Mouse (Mus musculus) subcutaneous adipose tissue, adult 2 months (tissue): ENCODE measurements around the gene A430005L14Rik. TPM values are rescaled to one million over a fixed set of nuclear protein-coding genes. Genes with fewer than 3 reads are reported as not detected.

Experiments used
- polyA plus RNA-seq: library from polyadenylated mRNA; depleted of rRNA; stranded (reverse); fragments of >200 nt; gene quantifications from 2 replicates; pipeline ENCODE4 v1.2.3, GENCODE M21; 2012; ENCODE audit warnings: low replicate concordance; rRNA removed

Gene A430005L14Rik
- 27.7 and 39.4 TPM in 2 replicates for polyA plus RNA-seq

GRCm38 (mm10) chr4:153956569-153957405, at the start of gene A430005L14Rik:
A430005L14Rik (plus strand) TSS chr4:153957237.

GRCm38 (mm10) chr4:153974431-153975291, 17.6 kb downstream of the A430005L14Rik start, which contains the start of the genes Dffb and Cep104:
Dffb (minus strand) TSS chr4:153975126.
Cep104 (plus strand) TSS chr4:153975194.

Other genes starting within 250 kb of the A430005L14Rik start
- 8.2 and 15.1 TPM in 2 replicates for gene Dffb, start 17.9 kb downstream of the A430005L14Rik start, polyA plus RNA-seq
- 16.2 and 18.6 TPM in 2 replicates for gene Cep104, start 18.0 kb downstream of the A430005L14Rik start, polyA plus RNA-seq
- 31.1 and 53.7 TPM in 2 replicates for gene Lrrc47, start 54.5 kb downstream of the A430005L14Rik start, polyA plus RNA-seq
- 114 and 165 TPM in 2 replicates for gene Smim1, start 69.0 kb downstream of the A430005L14Rik start, polyA plus RNA-seq
- gene Ccdc27, start 85.4 kb downstream of the A430005L14Rik start, polyA plus RNA-seq, result not detected in 2 replicates
- 0.06 TPM in 1 of 2 replicates, not detected in the other for gene Trp73, start 183.0 kb downstream of the A430005L14Rik start, polyA plus RNA-seq
- gene Wrap73, start 185.1 kb downstream of the A430005L14Rik start, polyA plus RNA-seq, result 17.3 and 27.8 TPM in 2 replicates
- 173 and 225 TPM in 2 replicates for gene Tprgl, start 203.4 kb downstream of the A430005L14Rik start, polyA plus RNA-seq
- gene Megf6, start 213.5 kb downstream of the A430005L14Rik start, polyA plus RNA-seq, result 6.0 and 7.7 TPM in 2 replicates